Mouse (Mus musculus) heart, adult 2 months (tissue): ENCODE data around the gene 5730596B20Rik. TPM values are rescaled to one million over a fixed set of nuclear protein-coding genes. Genes with fewer than 3 reads are reported as not detected.

Experiments
- DNase-seq, 2 experiments: peaks; one replicate each; pipeline ENCODE4 v3.0.0; 2021
- H3K27ac ChIP-seq: fragments of 200-600 bp; 2 replicates; pipeline ENCODE4 v1.8.1; 2022
- H3K27me3 ChIP-seq: fragments of 200-500 bp; 2 replicates; pipeline ENCODE4 v1.6.1; 2012; ENCODE audit warnings: mild to moderate bottlenecking, low read length, inconsistent platforms, mixed read lengths; ENCODE audit not compliant: control insufficient read depth, insufficient read depth
- H3K36me3 ChIP-seq: fragments of 200-500 bp; 2 replicates; pipeline ENCODE4 v1.6.1; 2012; ENCODE audit warnings: low read length, inconsistent platforms; ENCODE audit not compliant: control insufficient read depth, insufficient read depth
- H3K4me1 ChIP-seq: fragments of 200-500 bp; 2 replicates; pipeline ENCODE4 v1.6.1; 2011; ENCODE audit warnings: low read length; ENCODE audit not compliant: control insufficient read depth, insufficient read depth
- H3K4me3 ChIP-seq: fragments of 200-600 bp; 2 replicates; pipeline ENCODE4 v1.8.1; 2022
- H3K79me2 ChIP-seq: fragments of 200-500 bp; replicated peaks from 2 replicates; pipeline ENCODE4 v1.6.1; 2012; ENCODE audit warnings: mild to moderate bottlenecking, inconsistent platforms, low read length, moderate library complexity, mixed read lengths; ENCODE audit not compliant: control insufficient read depth, insufficient read depth
- H3K9ac ChIP-seq: fragments of 200-500 bp; 2 replicates; pipeline ENCODE4 v1.6.1; 2012; ENCODE audit warnings: low read depth, mild to moderate bottlenecking, control low read depth, inconsistent platforms, low read length, mixed read lengths
- CTCF ChIP-seq: fragments of 200-600 bp; IDR thresholded peaks from 2 replicates; pipeline ENCODE4 v1.8.1; 2022; ENCODE audit warnings: antibody characterized with exemption, mild to moderate bottlenecking, moderate library complexity
- EP300 ChIP-seq: fragments of 200-500 bp; IDR thresholded peaks from 2 replicates; pipeline ENCODE4 v1.6.1; 2011; ENCODE audit warnings: low read depth, low read length, control low read depth; ENCODE audit not compliant: insufficient read depth
- POLR2A ChIP-seq: fragments of 200-500 bp; IDR thresholded peaks from 2 replicates; pipeline ENCODE4 v1.6.1; 2011; ENCODE audit warnings: mild to moderate bottlenecking, low read depth, low read length, control low read depth; ENCODE audit not compliant: insufficient read depth
- WGBS: fragments of 180-500 bp; shearing (Covaris S2); methylation state at CpG from one replicate; pipeline ENCODE4 v1.1.7; 2018; 5-methylcytosine and 5-hydroxymethylcytosine counted together
- intact Hi-C: fragments of 180-260 bp; cut with DNase I; formaldehyde crosslinking; loops from one replicate; pipeline ENCODE4 v1.15.1; 2025
- polyA plus RNA-seq: library from polyadenylated mRNA; depleted of rRNA; stranded (reverse); fragments of >200 nt; gene quantifications from 2 replicates; pipeline ENCODE4 v1.2.3, GENCODE M21; 2012
- total RNA-seq, 2 experiments: library from RNA; stranded (reverse); gene quantifications; 2 replicates each; pipeline ENCODE4 v1.2.3; 2021

5730596B20Rik gene
- total and polyA plus RNA-seq, 3 experiments, result not detected

DNA sequence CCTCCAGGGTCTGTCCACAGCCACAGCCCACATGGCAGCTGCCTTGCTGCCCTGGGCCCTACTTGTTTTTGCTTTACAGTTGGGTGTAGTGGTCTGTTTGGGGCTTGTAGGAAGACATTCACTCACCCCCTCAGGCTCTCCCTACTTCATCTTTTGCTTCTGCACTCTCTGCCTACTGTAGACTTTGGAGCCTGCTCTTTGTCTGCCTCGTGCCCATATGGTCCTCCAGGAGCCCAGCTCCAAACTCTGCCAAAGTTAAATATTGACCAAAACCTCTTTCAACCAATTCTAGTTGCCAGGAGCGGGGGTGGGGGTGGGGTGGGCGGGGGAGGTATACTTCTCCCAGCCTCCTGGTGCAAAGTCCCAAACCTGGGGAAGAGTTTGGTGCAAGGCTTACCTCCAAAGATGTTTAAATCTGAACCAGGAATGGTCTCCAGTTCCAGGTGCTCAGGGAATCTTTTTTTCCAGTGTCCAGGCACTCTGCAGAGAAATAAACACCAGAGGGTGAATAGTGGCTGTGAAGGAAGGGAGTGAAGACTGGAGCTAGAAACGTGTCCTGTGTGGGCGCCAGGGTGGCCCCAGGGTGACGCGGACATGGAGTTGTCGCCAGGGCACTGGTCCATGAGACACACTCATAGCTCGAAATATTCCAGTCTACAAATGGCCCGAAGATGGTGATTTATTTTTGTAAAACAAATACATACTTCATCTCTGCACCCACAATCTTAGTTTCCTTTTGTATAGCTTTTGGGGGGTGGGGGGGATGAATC lies 6.2 kb downstream of the 5730596B20Rik start:
- peaks cover 16% of the 10 kb centered on the region for H3K27me3 ChIP-seq
- 33% methylated on average over 10 of the region's 10 CpGs for WGBS
- no peak overlapping the region for H3K9ac ChIP-seq
- H3K4me3 ChIP-seq, result no peak overlapping the region
- DNase-seq, result no peak
- no peaks in the 10 kb centered on the region for H3K4me1 ChIP-seq
- intact Hi-C loops, result no loop called here
- H3K79me2 ChIP-seq, result no peaks in the 10 kb centered on the region
- TF ChIP-seq POLR2A (no peak), EP300 (no peak), CTCF (no peak)
- H3K36me3 ChIP-seq, result no peaks in the 10 kb centered on the region
- H3K27ac ChIP-seq, result no peak overlapping the region

GRCm38 (mm10) chr6:52184668-52185067 lies 7.4 kb downstream of the 5730596B20Rik start:
- whole genome bisulfite sequencing, result 12% methylated on average over 6 of the region's 6 CpGs
- H3K27me3 ChIP-seq, result peaks cover 18% of the 10 kb centered on the region
- H3K9ac ChIP-seq, result no peak overlapping the region
- no peak for TF ChIP-seq POLR2A
- TF ChIP-seq EP300, result no peak
- TF ChIP-seq CTCF, result no peak
- intact Hi-C loops, result no loop called here
- DNase-seq, result no peak
- no peaks in the 10 kb centered on the region for H3K79me2 ChIP-seq
- no peak overlapping the region for H3K27ac ChIP-seq
- no peak overlapping the region for H3K4me3 ChIP-seq
- no peaks in the 10 kb centered on the region for H3K36me3 ChIP-seq
- no peaks in the 10 kb centered on the region for H3K4me1 ChIP-seq

DNA sequence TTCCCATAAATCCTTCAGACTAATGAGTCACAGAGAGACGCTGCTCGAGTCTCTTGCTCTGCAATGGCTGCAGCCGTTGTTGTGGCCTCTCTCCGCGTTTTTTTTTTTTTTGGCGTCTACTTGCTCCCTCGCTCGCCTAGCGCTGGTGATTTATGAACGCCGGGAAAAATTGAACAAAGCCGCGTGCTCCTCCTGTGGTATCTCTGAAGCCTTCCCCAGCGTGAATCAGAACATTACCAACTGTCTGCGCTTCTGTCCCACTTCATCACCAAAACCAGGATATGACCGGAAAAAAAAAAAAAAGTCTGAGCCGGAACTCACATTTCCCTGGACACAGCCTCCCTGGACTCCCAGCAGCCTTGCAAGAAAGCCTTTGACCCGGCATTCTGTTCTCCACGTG lies 7.9 kb downstream of the 5730596B20Rik start:
- Histone ChIP-seq H3K27me3 (peaks cover 20% of the 10 kb centered on the region), H3K4me3 (no peak overlapping the region), H3K79me2 (no peaks in the 10 kb centered on the region), H3K36me3 (no peaks in the 10 kb centered on the region), H3K27ac (no peak overlapping the region), H3K9ac (no peak overlapping the region), H3K4me1 (no peaks in the 10 kb centered on the region)
- 7% methylated on average over 19 of the region's 19 CpGs for WGBS
- no peak for DNase-seq
- TF ChIP-seq POLR2A (no peak), EP300 (no peak), CTCF (no peak)
- intact Hi-C loops, result no loop called here

GRCm38 (mm10) chr6:52185834-52186233 lies 8.5 kb downstream of the 5730596B20Rik start:
- Histone ChIP-seq H3K4me1 (no peaks in the 10 kb centered on the region), H3K36me3 (no peaks in the 10 kb centered on the region), H3K27me3 (peaks cover 18% of the 10 kb centered on the region), H3K9ac (no peak overlapping the region), H3K27ac (no peak overlapping the region), H3K4me3 (no peak overlapping the region), H3K79me2 (no peaks in the 10 kb centered on the region)
- no peak for DNase-seq
- 22% methylated on average over 3 of the region's 3 CpGs for WGBS
- TF ChIP-seq CTCF (no peak), POLR2A (no peak), EP300 (no peak)
- intact Hi-C loops, result no loop called here

- H3K27me3 ChIP-seq, result peaks cover 22% of the 10 kb centered on the region
- no peak overlapping the region for H3K9ac ChIP-seq
- H3K79me2 ChIP-seq, result no peaks in the 10 kb centered on the region
- H3K27ac ChIP-seq, result no peak overlapping the region
- 27% methylated on average over 1 of the region's 1 CpGs for WGBS
- no peaks in the 10 kb centered on the region for H3K4me1 ChIP-seq
- H3K4me3 ChIP-seq, result no peak overlapping the region
- intact Hi-C loops, result no loop called here
- TF ChIP-seq CTCF (no peak), EP300 (no peak), POLR2A (no peak)
- no peaks in the 10 kb centered on the region for H3K36me3 ChIP-seq
- no peak for DNase-seq
Observed at GRCm38 (mm10) chr6:52186500-52186899, 9.2 kb downstream of the 5730596B20Rik start.

DNA sequence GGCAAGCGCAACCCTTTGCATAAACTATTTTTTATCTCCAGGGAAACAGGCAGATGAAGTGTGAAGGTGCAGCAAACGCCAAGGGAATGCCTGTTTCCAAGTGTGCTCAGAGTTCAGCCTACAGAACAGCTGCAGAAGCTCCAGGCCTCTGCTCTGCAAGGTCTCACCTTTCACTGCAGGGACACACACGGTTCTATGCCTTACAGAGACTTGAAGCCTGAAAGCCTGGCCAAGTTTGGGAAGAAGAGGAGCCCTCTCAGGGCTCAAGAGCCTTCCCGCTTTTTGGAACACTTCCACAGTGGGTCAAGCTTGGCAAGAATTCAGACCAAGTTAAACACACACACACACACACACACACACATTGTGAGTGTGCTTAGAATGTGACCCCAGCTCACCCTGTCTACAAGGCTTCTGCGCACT lies 11.9 kb downstream of the 5730596B20Rik start:
- DNase-seq, result no peak
- intact Hi-C loops, result no loop called here

More for the DNA sequence above, 11.9 kb downstream of the 5730596B20Rik start:
- peaks cover 26% of the 10 kb centered on the region for H3K27me3 ChIP-seq
- no peaks in the 10 kb centered on the region for H3K36me3 ChIP-seq
- H3K9ac ChIP-seq, result no peak overlapping the region
- H3K27ac ChIP-seq, result no peak overlapping the region
- no peak for TF ChIP-seq EP300
- TF ChIP-seq CTCF, result no peak
- TF ChIP-seq POLR2A, result no peak
- no peaks in the 10 kb centered on the region for H3K4me1 ChIP-seq
- WGBS, result 18% methylated on average over 5 of the region's 5 CpGs
- no peak overlapping the region for H3K4me3 ChIP-seq
- no peaks in the 10 kb centered on the region for H3K79me2 ChIP-seq
